In genomic region chr10:126869372-126870318, GRCm38 (mm10) we compare ENCODE assay signal across 7 mouse cellular contexts. TPM values are rescaled to one million over a fixed set of nuclear protein-coding genes. Genes with fewer than 3 reads are reported as not detected.
DNase-seq lines count a peak whose midpoint lies in the region; ATAC-seq lines count a peak whose summit lies in the region.

No protein-coding gene starts in this region.

- ATAC-seq in intestine, embryonic 16.5 days = peak; percentile 75
- ATAC-seq in midbrain, embryonic 11.5 days (ENCODE audit: low FRiP score) = peak; percentile 70

- H3K4me2 ChIP-seq in intestine, embryonic 16.5 days (ENCODE audit: low read depth, low read length) = peak overlapping the region; percentile 46
- H3K4me2 ChIP-seq in midbrain, embryonic 11.5 days = peak overlapping the region; percentile 19; the same call in 1 of the 2 replicates

- H3K4me1 ChIP-seq in intestine, embryonic 16.5 days (ENCODE audit: control insufficient read depth, insufficient read depth, low read length) = no peaks in the 10 kb centered on the region
- H3K4me1 ChIP-seq in midbrain, embryonic 11.5 days (ENCODE audit: control insufficient read depth, insufficient read depth, low read length) = no peaks in the 10 kb centered on the region

- H3K27me3 ChIP-seq in intestine, embryonic 16.5 days (replicated peaks; ENCODE audit: control insufficient read depth, insufficient read depth, low read length) = no peaks in the 10 kb centered on the region
- H3K27me3 ChIP-seq in midbrain, embryonic 11.5 days (ENCODE audit: control insufficient read depth, insufficient read depth, low read length) = no peaks in the 10 kb centered on the region

- DNase-seq in adrenal gland, adult 2 months = peak; percentile 71
- peak; percentile 78 for DNase-seq in embryo, embryonic 10.5 days (ENCODE audit: low spot score)
- peak; percentile 48 for DNase-seq in gastrocnemius, postnatal 25 days
- peak; percentile 76 for DNase-seq in left cerebral cortex, postnatal 4 days
- DNase-seq in midbrain, embryonic 11.5 days (ENCODE audit: low spot score, missing footprints) = peak; percentile 97
- peak; percentile 91 for DNase-seq in right cerebral cortex, postnatal 4 days

- H3K36me3 ChIP-seq in intestine, embryonic 16.5 days (ENCODE audit: control insufficient read depth, insufficient read depth, low read length) = no peaks in the 10 kb centered on the region
- H3K36me3 ChIP-seq in midbrain, embryonic 11.5 days (ENCODE audit: control insufficient read depth, insufficient read depth, low read length) = no peaks in the 10 kb centered on the region

- H3K27ac ChIP-seq in intestine, embryonic 16.5 days (ENCODE audit: low read length) = no peak overlapping the region
- H3K27ac ChIP-seq in midbrain, embryonic 11.5 days (ENCODE audit: low read depth, low read length) = no peak overlapping the region

- intact Hi-C loops in left cerebral cortex, postnatal 4 days (cut with DNase I) = loop anchor here (10.0 kb wide), 1 partner anchor 335 kb away; no protein-coding TSS in a partner anchor

- 0 out of 2 replicates have a peak overlapping the region, but pooled peaks have one; percentile 21 for H3K9ac ChIP-seq in intestine, embryonic 16.5 days (ENCODE audit: low read depth, low read length)
- no peak overlapping the region for H3K9ac ChIP-seq in midbrain, embryonic 11.5 days (ENCODE audit: low read length)

- 22% methylated on average over 23 of the region's 23 CpGs for WGBS in intestine, embryonic 16.5 days
- 27% methylated on average over 23 of the region's 23 CpGs for WGBS in midbrain, embryonic 11.5 days

- H3K4me3 ChIP-seq in intestine, embryonic 16.5 days (ENCODE audit: low read length) = peak overlapping the region; percentile 31; the same call in 1 of the 2 replicates
- H3K4me3 ChIP-seq in midbrain, embryonic 11.5 days (ENCODE audit: low read depth, low read length) = no peak overlapping the region

- H3K9me3 ChIP-seq in intestine, embryonic 16.5 days (ENCODE audit: control insufficient read depth, low read length) = no peaks in the 10 kb centered on the region
- H3K9me3 ChIP-seq in midbrain, embryonic 11.5 days (ENCODE audit: control insufficient read depth, low read length) = no peaks in the 10 kb centered on the region

RNA-seq across cellular contexts. Expression of gene Atp23, which starts 31.5 kb away (rescaled TPM):
- 1 to 10 TPM; 3.9 to 5.6 TPM for total RNA-seq in adrenal gland, adult 2 months (2021)
- 8.2 and 9.9 TPM in 2 replicates for polyA plus RNA-seq in adrenal gland, adult 2 months (2012; rRNA removed)
- total RNA-seq in gastrocnemius, postnatal 25 days (2021) = 1 to 10 TPM; 2.5 to 2.6 TPM
- 14.8 and 15.3 TPM in 2 replicates for polyA plus RNA-seq in intestine, embryonic 16.5 days (2015; fragmentation: Nextera tagmentation; extraction: Ambion mirVana)
- total RNA-seq in left cerebral cortex, postnatal 4 days (2021) = 10 to 100 TPM in 1 of 2 experiments, 1 to 10 TPM in 1; 9.6 to 12.4 TPM
- 15.9 and 17.8 TPM in 2 replicates for polyA plus RNA-seq in midbrain, embryonic 11.5 days (2014; fragmentation: Nextera tagmentation; extraction: Ambion mirVana)
